Mouse (Mus musculus): ENCODE measurements around the gene Ptprt.

DNA sequence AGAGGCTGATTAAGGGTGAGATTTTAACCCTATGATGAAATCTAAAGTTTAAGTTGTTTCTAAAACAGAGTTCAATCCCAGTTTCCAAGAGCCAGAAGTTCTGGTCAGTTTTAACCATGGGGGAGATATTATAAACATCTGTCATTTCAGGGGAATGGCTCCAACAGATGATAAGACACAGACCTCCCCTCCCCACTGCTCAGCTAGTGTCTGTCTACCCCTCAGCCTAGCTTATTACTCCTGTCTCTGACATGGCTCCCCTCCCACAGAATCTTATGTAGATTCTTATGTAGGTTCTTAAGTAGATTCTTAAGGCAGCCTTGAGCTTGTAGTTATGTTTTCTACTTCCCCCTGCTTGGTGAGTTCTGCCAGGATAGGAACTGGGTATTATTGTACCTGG is 1180.5 kb downstream of the Ptprt start:
- no peak for TF ChIP-seq CTCF (IDR thresholded peaks at IDR 0.05; ENCODE audit: low read depth, low read length)
- no peak for TF ChIP-seq POLR2A (IDR thresholded peaks at IDR 0.05; ENCODE audit: extremely low read depth, insufficient read depth, low read length)
